Mouse (Mus musculus) gastrocnemius, postnatal 4 days (tissue): ENCODE measurements around the gene Ablim2. TPM values are rescaled to one million over a fixed set of nuclear protein-coding genes. Genes with fewer than 3 reads are reported as not detected.
A peak's percentile ranks its signal among the peaks of the same experiment; 100 is the strongest.

Experiments
- DNase-seq, 2 experiments: peaks; one replicate each; pipeline ENCODE4 v3.0.0; 2021 to 2022; ENCODE audit warnings: low spot score in 2 of 2, mixed read lengths in 2 of 2
- long read RNA-seq, 2 experiments: library from polyadenylated mRNA; stranded (forward); transcript quantifications; one replicate each; pipeline ENCODE4 v2.0.0; 2021
- total RNA-seq, 2 experiments: library from RNA; stranded (reverse); gene quantifications; 2 replicates each; pipeline ENCODE4 v1.2.3; 2021

The Ablim2 gene
- 10 to 100 TPM; 70.5 to 76.6 TPM for total RNA-seq
- long read RNA-seq, experiment 1, partial matches to known transcripts, result 9 of 35 reads
- long read RNA-seq, experiment 1, other reads (novel, unspliced or antisense), result 24 of 35 reads
- long read RNA-seq, experiment 2, partial matches to known transcripts, result 14 of 40 reads
- long read RNA-seq, experiment 2, other reads (novel, unspliced or antisense), result 26 of 40 reads

DNA sequence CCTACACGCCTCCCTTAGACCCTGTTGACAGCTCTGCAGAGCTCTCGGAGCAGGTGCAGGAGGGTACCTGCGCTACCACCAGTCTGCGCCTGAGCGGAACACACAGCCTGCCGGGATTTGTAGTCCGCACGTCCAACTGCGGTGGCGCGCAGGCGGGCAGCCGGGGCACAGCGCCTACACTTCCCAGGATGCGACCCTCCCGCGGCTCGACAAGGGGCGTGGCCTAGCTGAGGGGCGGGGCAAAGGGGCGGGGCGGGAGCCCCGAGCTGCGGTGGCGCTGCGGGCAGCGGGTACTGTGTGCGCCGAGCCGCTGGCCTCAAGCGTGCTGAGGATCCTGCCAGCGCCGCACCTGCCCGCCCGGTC, at the start of gene Ablim2:
Gene Ablim2, plus strand, starts transcription at position 242 of the 363 bp plus-strand sequence.
- peak; percentile 69 to 81 for DNase-seq

GRCm38 (mm10) chr5:35710481-35710880, 47.2 kb upstream of the Ablim2 start:
- no peak for DNase-seq

DNA sequence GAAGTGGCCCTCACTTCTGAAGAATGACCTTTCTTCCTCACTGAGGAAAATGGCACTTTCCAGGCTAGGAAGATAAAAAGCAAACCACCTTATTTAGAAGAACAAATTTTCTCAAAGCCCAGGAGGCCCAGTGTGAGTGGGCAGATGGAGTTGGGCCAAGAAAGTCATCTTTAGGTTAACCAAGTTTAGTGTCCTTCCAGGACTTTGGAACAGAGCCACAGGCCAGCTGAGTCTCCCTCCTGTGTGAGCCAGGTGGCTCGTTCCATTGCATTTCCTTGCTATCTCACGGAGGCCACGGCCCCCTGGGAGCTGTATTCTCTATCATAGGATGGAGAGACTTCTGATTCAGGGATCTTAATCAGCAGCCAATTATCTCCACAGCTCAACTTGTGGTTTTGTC, 46.7 kb upstream of the Ablim2 start:
- DNase-seq, result no peak

DNA sequence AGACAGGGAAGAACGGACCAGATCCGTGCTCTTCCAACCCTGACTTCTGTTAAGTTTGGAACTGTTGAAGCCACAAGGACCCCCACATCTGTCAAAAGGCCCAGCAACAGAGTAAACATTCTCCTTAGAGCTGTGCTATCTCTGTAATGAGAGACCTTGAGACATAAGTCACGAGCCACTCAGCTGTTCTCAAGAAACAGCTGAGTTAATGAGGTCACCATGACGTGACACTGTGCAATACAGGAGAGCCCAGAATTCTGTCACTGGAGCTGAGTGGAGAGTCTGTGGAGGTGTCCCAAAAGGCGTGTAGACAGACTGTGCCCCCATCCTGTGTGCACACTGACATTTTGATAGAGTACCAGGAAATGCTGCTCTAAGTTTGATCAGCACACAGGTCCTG, 45.2 kb upstream of the Ablim2 start:
- DNase-seq, result no peak

- peak in 1 of 2 experiments; percentile 76 for DNase-seq
These were observed 43.9 kb upstream of the Ablim2 start for GRCm38 (mm10) chr5:35713649-35714354.

DNA sequence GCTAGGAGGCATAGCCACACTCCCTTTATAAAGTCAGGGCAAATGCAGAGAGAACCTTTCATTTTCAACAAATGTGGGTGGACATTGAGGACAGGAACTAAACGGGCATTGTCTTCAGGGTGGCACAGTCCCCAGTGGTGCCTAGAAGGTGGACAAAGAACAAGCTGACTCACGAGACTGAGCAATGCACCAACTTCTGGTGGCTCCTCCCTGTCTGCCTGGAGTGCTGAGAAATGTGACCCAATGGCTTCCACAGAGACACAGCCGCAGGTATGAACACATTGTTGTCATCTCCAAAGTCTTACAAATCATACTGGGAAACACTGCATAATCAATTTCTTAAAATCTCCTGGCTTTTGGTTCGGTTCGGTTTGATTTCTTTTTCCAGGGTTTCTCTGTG, 40.2 kb upstream of the Ablim2 start:
- DNase-seq, result no peak

DNA sequence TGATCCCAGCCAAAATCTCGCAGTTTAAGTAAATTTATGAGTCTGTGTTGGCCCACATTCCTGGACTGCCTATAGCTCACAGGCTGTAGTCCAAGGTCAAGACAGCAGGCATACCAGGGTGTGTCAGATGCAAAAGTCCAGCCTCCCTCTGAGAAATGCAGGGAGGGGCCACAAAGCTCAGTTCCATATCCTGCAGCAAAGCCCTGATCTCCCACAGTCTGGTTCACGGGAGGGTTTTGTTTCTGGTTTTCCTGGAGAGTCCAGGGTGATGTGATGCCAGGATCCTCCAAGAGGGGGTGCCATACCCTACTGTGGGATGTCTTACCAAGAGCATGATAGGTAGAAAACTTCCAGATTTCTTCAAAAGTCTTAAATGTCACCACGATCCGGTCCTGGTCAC, 39.7 kb upstream of the Ablim2 start:
- peak in 1 of 2 experiments; percentile 53 for DNase-seq

- no peak for DNase-seq
These were observed 38.9 kb upstream of the Ablim2 start for GRCm38 (mm10) chr5:35718817-35719216.

- DNase-seq, result no peak
These were observed 38.3 kb upstream of the Ablim2 start for GRCm38 (mm10) chr5:35719343-35719742.

GRCm38 (mm10) chr5:35719880-35720279, 37.8 kb upstream of the Ablim2 start:
- DNase-seq, result no peak

DNA sequence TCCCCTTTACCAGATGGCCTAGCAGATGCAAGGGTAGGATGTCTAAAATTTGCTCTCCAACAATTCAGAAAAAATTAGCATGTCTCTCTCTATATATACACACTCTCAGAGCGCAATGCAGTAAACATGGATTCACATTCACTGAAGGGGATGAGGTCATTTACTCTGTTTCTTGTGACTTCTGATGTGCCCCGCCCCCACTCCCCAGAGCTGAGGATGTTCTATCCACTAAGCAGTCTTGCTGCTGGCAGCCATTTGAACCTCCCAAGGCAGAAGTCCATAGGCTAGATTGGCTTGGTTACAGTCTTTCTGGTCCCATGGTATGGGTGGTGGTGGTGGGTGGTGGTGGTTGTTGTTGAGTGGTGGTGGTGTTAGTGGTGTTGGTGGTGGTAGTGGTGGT, 35.7 kb upstream of the Ablim2 start:
- no peak for DNase-seq

- no peak for DNase-seq
These were observed 35.0 kb upstream of the Ablim2 start for GRCm38 (mm10) chr5:35722654-35723053.

- DNase-seq, result no peak
These were observed 33.8 kb upstream of the Ablim2 start for GRCm38 (mm10) chr5:35723900-35724299.

- DNase-seq, result no peak
These were observed 31.8 kb upstream of the Ablim2 start for GRCm38 (mm10) chr5:35725840-35726239.

DNA sequence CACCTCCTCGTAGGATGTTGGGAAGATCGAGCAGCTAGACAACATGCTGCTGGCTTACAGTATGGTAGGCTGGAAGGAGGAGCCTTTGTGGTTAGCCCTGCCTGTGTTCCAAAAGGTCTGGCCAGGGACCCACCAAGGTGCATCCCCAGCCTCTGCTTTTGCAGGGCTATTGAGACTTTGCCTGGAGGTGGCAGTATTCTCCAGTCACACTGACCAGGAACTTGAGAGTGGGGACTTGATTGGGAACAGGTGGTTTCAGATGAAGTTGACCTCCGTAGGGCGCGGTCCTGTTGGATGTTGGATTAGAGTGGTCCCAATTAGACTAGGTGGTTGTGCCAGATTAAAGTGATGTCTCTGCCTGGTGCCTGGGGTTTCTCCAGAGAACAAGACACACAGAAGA, 30.2 kb upstream of the Ablim2 start:
- DNase-seq, result no peak

GRCm38 (mm10) chr5:35728344-35728956, 29.2 kb upstream of the Ablim2 start:
- DNase-seq, result no peak

- peak in 1 of 2 experiments; percentile 49 for DNase-seq
These were observed 28.7 kb upstream of the Ablim2 start for GRCm38 (mm10) chr5:35728957-35729460.

DNA sequence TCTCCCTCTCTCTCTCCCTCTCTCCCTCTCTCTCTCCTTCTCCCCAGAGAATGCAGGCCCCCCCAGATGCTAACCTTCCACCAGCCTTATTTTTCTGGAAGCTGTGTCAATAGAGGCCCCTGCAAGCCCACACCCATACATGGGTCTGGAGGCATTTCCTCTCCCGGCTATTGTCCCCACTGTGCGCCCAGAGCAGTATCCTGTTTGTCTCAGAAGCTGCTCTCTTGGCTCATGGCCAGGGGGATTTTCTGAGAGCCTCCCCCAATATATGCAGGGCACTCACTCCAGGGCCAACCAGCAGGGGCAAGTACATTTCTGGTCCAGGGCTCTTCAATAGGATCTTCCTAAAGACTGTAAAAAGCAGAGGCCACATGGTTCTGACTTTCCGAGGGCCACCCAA, 27.8 kb upstream of the Ablim2 start:
- peak in 1 of 2 experiments; percentile 50 for DNase-seq

- no peak for DNase-seq
These were observed 27.1 kb upstream of the Ablim2 start for GRCm38 (mm10) chr5:35730552-35730951.

GRCm38 (mm10) chr5:35731006-35731405, 26.7 kb upstream of the Ablim2 start:
- no peak for DNase-seq

DNA sequence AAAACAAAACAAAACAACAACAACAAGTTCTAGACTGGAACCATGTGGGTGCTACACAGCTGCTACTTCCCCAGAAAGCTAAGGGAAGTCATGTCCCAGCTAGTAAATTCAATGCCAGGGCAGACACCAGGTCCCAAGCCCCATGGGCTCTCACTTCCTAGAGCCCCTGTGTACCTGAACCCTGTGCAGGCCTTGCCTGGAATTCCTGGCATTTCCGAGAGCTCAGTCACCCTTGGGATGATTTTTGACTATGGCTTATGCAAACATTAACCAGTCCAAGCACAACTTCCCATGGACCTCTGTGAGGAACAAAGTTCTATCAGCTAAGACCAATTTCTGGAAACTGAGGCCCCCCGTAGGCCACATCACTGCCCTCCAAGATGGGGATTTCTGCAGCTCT, 24.2 kb upstream of the Ablim2 start:
- no peak for DNase-seq

DNA sequence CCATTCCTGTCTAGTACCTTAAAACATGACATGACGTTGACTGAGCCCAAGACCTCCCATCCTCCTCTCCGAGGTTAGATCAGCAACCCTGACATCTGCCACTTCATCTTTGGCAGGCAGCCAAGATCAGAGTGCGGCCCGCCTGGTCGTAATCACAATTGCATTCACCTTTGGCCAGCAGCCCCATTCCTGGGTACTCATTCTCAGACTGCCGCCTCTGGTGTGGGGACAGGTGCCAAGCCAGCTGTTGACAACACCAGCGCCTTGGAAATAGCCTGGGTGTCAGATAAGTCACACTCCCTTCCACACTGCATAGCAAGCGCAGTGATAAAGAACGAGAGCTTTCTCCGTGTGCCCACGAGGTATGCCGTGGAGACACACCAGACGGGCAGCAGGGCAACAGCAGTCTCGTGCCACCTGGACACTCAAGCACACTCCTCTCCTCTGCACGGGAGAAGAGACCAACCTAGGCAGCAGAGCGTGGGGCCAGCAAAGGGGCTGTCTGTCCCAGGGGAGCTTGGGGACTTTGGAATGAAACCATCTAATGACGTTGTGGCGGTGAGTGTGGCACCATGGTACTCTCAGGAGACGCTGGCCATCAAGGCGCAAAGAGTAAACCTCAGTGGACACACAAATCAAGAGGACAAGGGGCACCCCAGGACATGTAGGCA, 20.3 kb upstream of the Ablim2 start:
- peak in 1 of 2 experiments; percentile 42 for DNase-seq
